Mouse (Mus musculus) neural tube, embryonic 11.5 days (tissue): Measurements from ENCODE around the gene Nxph4. TPM values are rescaled to one million over a fixed set of nuclear protein-coding genes. Genes with fewer than 3 reads are reported as not detected.

Experiments
- ATAC-seq: fragments of 200-750 bp; cut with Nextera tagmentation; 2 replicates; pipeline ENCODE4 v1.8.0; 2017; ENCODE audit warnings: moderate number of reproducible peaks, mild to moderate bottlenecking, moderate TSS enrichment, moderate library complexity; ENCODE audit not compliant: insufficient read depth, low FRiP score, low TSS enrichment
- DNase-seq: peaks from one replicate; pipeline ENCODE4 v3.0.0-alpha.2; 2015; ENCODE audit warnings: low spot score
- H3K27ac ChIP-seq: fragments of 300-500 bp; sonication (generic); 2 replicates; pipeline ENCODE4 v1.5.1; 2014; ENCODE audit warnings: low read depth, mild to moderate bottlenecking, low read length
- H3K27me3 ChIP-seq: fragments of 300-500 bp; sonication (generic); 2 replicates; pipeline ENCODE4 v1.6.1; 2014; ENCODE audit warnings: mild to moderate bottlenecking, low read length, mixed read lengths; ENCODE audit not compliant: control insufficient read depth, insufficient read depth
- H3K36me3 ChIP-seq: fragments of 300-500 bp; sonication (generic); 2 replicates; pipeline ENCODE4 v1.6.1; 2014; ENCODE audit warnings: mild to moderate bottlenecking, low read length, moderate library complexity, mixed read lengths; ENCODE audit not compliant: control insufficient read depth, insufficient read depth
- H3K4me1 ChIP-seq: fragments of 300-500 bp; sonication (generic); 2 replicates; pipeline ENCODE4 v1.6.1; 2014; ENCODE audit warnings: low read length, mixed read lengths; ENCODE audit not compliant: control insufficient read depth, insufficient read depth
- H3K4me2 ChIP-seq: fragments of 300-500 bp; sonication (generic); 2 replicates; pipeline ENCODE4 v1.6.1; 2014; ENCODE audit warnings: low read depth, mild to moderate bottlenecking, moderate library complexity
- H3K4me3 ChIP-seq: fragments of 300-500 bp; sonication (generic); 2 replicates; pipeline ENCODE4 v1.5.1; 2014; ENCODE audit warnings: low read depth, low read length
- H3K9ac ChIP-seq: fragments of 300-500 bp; sonication (generic); 2 replicates; pipeline ENCODE4 v1.6.1; 2014; ENCODE audit warnings: mild to moderate bottlenecking, low read length
- H3K9me3 ChIP-seq: fragments of 300-500 bp; sonication (generic); 2 replicates; pipeline ENCODE4 v1.6.1; 2016; ENCODE audit warnings: low read length; ENCODE audit not compliant: control insufficient read depth
- WGBS: fragments of 180-500 bp; shearing (Covaris S2); extraction: QIAGEN DNeasy Blood & Tissue Kit; methylation state at CpG from one replicate; pipeline ENCODE4 v1.1.7; 2014; 5-methylcytosine and 5-hydroxymethylcytosine counted together
- polyA plus RNA-seq: library from polyadenylated mRNA; unstranded; fragments of >200 nt; fragmentation: Nextera tagmentation; extraction: Ambion mirVana; gene quantifications from 2 replicates; pipeline ENCODE4 v1.2.1, GENCODE M21; 2014

The Nxph4 gene
- polyA plus RNA-seq, 1 experiment from 2014 or later: 45.7 TPM

GRCm38 (mm10) chr10:127496156-127496555 lies 38.2 kb downstream of the Nxph4 start:
- no peaks in the 10 kb centered on the region for H3K27me3 ChIP-seq
- H3K4me1 ChIP-seq: no peaks in the 10 kb centered on the region; the same call in 1 of the 2 replicates
- ATAC-seq (no peak), DNase-seq (no peak)
- no peak overlapping the region for H3K4me3 ChIP-seq
- H3K27ac ChIP-seq: no peak overlapping the region
- H3K36me3 ChIP-seq: peaks cover 12% of the 10 kb centered on the region
- 94% methylated on average over 3 of the region's 3 CpGs for WGBS
- H3K9me3 ChIP-seq: no peaks in the 10 kb centered on the region
- H3K9ac ChIP-seq: no peak overlapping the region
- no peak overlapping the region for H3K4me2 ChIP-seq

- no peak for DNase-seq
- no peaks in the 10 kb centered on the region for H3K27me3 ChIP-seq
- H3K36me3 ChIP-seq: peaks cover 12% of the 10 kb centered on the region
- ATAC-seq: no peak
- peaks cover 2% of the 10 kb centered on the region for H3K4me1 ChIP-seq
- no peak overlapping the region for H3K9ac ChIP-seq
- no peak overlapping the region for H3K27ac ChIP-seq
- no peak overlapping the region for H3K4me3 ChIP-seq
- H3K4me2 ChIP-seq: no peak overlapping the region
- 92% methylated on average over 3 of the region's 3 CpGs for WGBS
- no peaks in the 10 kb centered on the region for H3K9me3 ChIP-seq
These were observed 42.2 kb downstream of the Nxph4 start for GRCm38 (mm10) chr10:127492118-127492517.

GRCm38 (mm10) chr10:127491128-127491512 lies 43.2 kb downstream of the Nxph4 start:
- ATAC-seq: no peak
- no peak overlapping the region for H3K9ac ChIP-seq
- no peak overlapping the region for H3K4me3 ChIP-seq
- no peak overlapping the region for H3K27ac ChIP-seq
- DNase-seq: no peak
- H3K4me1 ChIP-seq: peaks cover 2% of the 10 kb centered on the region
- H3K36me3 ChIP-seq: peaks cover 7% of the 10 kb centered on the region
- H3K27me3 ChIP-seq: no peaks in the 10 kb centered on the region
- no peak overlapping the region for H3K4me2 ChIP-seq
- WGBS: 79% methylated on average over 8 of the region's 8 CpGs
- no peaks in the 10 kb centered on the region for H3K9me3 ChIP-seq

GRCm38 (mm10) chr10:127490160-127491127 lies 43.9 kb downstream of the Nxph4 start:
- peaks cover 2% of the 10 kb centered on the region for H3K4me1 ChIP-seq
- no peak for DNase-seq
- no peaks in the 10 kb centered on the region for H3K27me3 ChIP-seq
- no peak for ATAC-seq
- no peaks in the 10 kb centered on the region for H3K9me3 ChIP-seq
- peaks cover 6% of the 10 kb centered on the region; the same call in 1 of the 2 replicates for H3K36me3 ChIP-seq
- H3K4me2 ChIP-seq: no peak overlapping the region
- no peak overlapping the region for H3K27ac ChIP-seq
- H3K9ac ChIP-seq: no peak overlapping the region
- 73% methylated on average over 18 of the region's 18 CpGs for WGBS
- no peak overlapping the region for H3K4me3 ChIP-seq

- no peak overlapping the region for H3K9ac ChIP-seq
- DNase-seq (no peak), ATAC-seq (no peak)
- H3K27ac ChIP-seq: no peak overlapping the region
- no peaks in the 10 kb centered on the region for H3K27me3 ChIP-seq
- WGBS: 89% methylated on average over 7 of the region's 7 CpGs
- peaks cover 2% of the 10 kb centered on the region for H3K4me1 ChIP-seq
- no peak overlapping the region for H3K4me2 ChIP-seq
- H3K36me3 ChIP-seq: peaks cover 5% of the 10 kb centered on the region; the same call in 1 of the 2 replicates
- no peak overlapping the region for H3K4me3 ChIP-seq
- H3K9me3 ChIP-seq: no peaks in the 10 kb centered on the region
These were observed 45.5 kb downstream of the Nxph4 start for GRCm38 (mm10) chr10:127488856-127489255.

GRCm38 (mm10) chr10:127485235-127485634 lies 49.1 kb downstream of the Nxph4 start:
- Histone ChIP-seq H3K9ac (no peak overlapping the region), H3K4me3 (no peak overlapping the region), H3K4me1 (peaks cover 1% of the 10 kb centered on the region; the same call in 1 of the 2 replicates), H3K9me3 (no peaks in the 10 kb centered on the region), H3K4me2 (no peak overlapping the region), H3K27ac (no peak overlapping the region), H3K36me3 (peaks cover 7% of the 10 kb centered on the region; the same call in 1 of the 2 replicates), H3K27me3 (no peaks in the 10 kb centered on the region)
- DNase-seq (no peak), ATAC-seq (no peak)
- 92% methylated on average over 10 of the region's 10 CpGs for WGBS

GRCm38 (mm10) chr10:127480833-127481813 lies 53.2 kb downstream of the Nxph4 start:
- ATAC-seq: no peak
- no peaks in the 10 kb centered on the region for H3K9me3 ChIP-seq
- H3K4me3 ChIP-seq: no peak overlapping the region
- no peak overlapping the region for H3K27ac ChIP-seq
- H3K4me1 ChIP-seq: no peaks in the 10 kb centered on the region
- no peaks in the 10 kb centered on the region for H3K27me3 ChIP-seq
- no peak overlapping the region for H3K9ac ChIP-seq
- peaks cover 2% of the 10 kb centered on the region; the same call in 1 of the 2 replicates for H3K36me3 ChIP-seq
- no peak for DNase-seq
- H3K4me2 ChIP-seq: no peak overlapping the region
- WGBS: 87% methylated on average over 19 of the region's 19 CpGs

- H3K36me3 ChIP-seq: peaks cover 2% of the 10 kb centered on the region; the same call in 1 of the 2 replicates
- DNase-seq (no peak), ATAC-seq (no peak)
- no peaks in the 10 kb centered on the region for H3K9me3 ChIP-seq
- no peaks in the 10 kb centered on the region for H3K27me3 ChIP-seq
- H3K4me1 ChIP-seq: no peaks in the 10 kb centered on the region
- no peak overlapping the region for H3K4me3 ChIP-seq
- no peak overlapping the region for H3K27ac ChIP-seq
- no peak overlapping the region for H3K4me2 ChIP-seq
- no peak overlapping the region for H3K9ac ChIP-seq
- WGBS: 93% methylated on average over 4 of the region's 4 CpGs
These were observed 55.2 kb downstream of the Nxph4 start for GRCm38 (mm10) chr10:127479131-127479530.
